Mouse (Mus musculus) monocyte, adult 2 months (primary cell): ENCODE results near the gene Tgm7.

Experiments
- DNase-seq, 2 experiments: peaks; one replicate each; pipeline ENCODE4 v3.0.0; 2022; ENCODE audit warnings: low spot score in 2 of 2, low read depth in 1 of 2

The Tgm7 gene

GRCm38 (mm10) chr2:121074747-121075146 is 34.8 kb downstream of the Tgm7 start:
- no peak for DNase-seq

- no peak for DNase-seq
Measured at GRCm38 (mm10) chr2:121071871-121072270, 37.7 kb downstream of the Tgm7 start.

GRCm38 (mm10) chr2:121069506-121069905 is 40.1 kb downstream of the Tgm7 start:
- DNase-seq, result no peak

GRCm38 (mm10) chr2:121067116-121067515 is 42.5 kb downstream of the Tgm7 start:
- no peak for DNase-seq

- DNase-seq, result no peak
Measured at GRCm38 (mm10) chr2:121061315-121061714, 48.3 kb downstream of the Tgm7 start.

- DNase-seq, result no peak
Measured at GRCm38 (mm10) chr2:121057997-121058396, 51.6 kb downstream of the Tgm7 start.

GRCm38 (mm10) chr2:121055915-121056314 is 53.7 kb downstream of the Tgm7 start:
- no peak for DNase-seq

GRCm38 (mm10) chr2:121054060-121054459 is 55.5 kb downstream of the Tgm7 start:
- no peak for DNase-seq

- DNase-seq, result no peak
Measured at GRCm38 (mm10) chr2:121052176-121052575, 57.4 kb downstream of the Tgm7 start.

- no peak for DNase-seq
Measured at GRCm38 (mm10) chr2:121045653-121046052, 63.9 kb downstream of the Tgm7 start.
